Mouse (Mus musculus) hindbrain, embryonic 15.5 days (tissue): Measurements from ENCODE around the gene Ttn. TPM values are rescaled to one million over a fixed set of nuclear protein-coding genes. Genes with fewer than 3 reads are reported as not detected.

Source experiments
- ATAC-seq: fragments of 200-750 bp; cut with Nextera tagmentation; 2 replicates; pipeline ENCODE4 v1.8.0; 2017; ENCODE audit warnings: low read depth, moderate number of reproducible peaks, moderate TSS enrichment; ENCODE audit not compliant: low FRiP score
- H3K27ac ChIP-seq: fragments of 300-500 bp; sonication (generic); replicated peaks from 2 replicates; pipeline ENCODE4 v1.5.1; 2015; ENCODE audit warnings: mild to moderate bottlenecking, inconsistent platforms
- H3K27me3 ChIP-seq: fragments of 300-500 bp; sonication (generic); 2 replicates; pipeline ENCODE4 v1.6.1; 2015; ENCODE audit warnings: control low read depth, inconsistent platforms
- H3K36me3 ChIP-seq: fragments of 300-500 bp; sonication (generic); 2 replicates; pipeline ENCODE4 v1.6.1; 2015; ENCODE audit warnings: control low read depth, inconsistent platforms
- H3K4me1 ChIP-seq: fragments of 300-500 bp; sonication (generic); replicated peaks from 2 replicates; pipeline ENCODE4 v1.6.1; 2015; ENCODE audit warnings: control low read depth, inconsistent platforms
- H3K4me2 ChIP-seq: fragments of 300-500 bp; sonication (generic); 2 replicates; pipeline ENCODE4 v1.6.1; 2015; ENCODE audit warnings: moderate library complexity, mild to moderate bottlenecking, inconsistent platforms
- H3K4me3 ChIP-seq: fragments of 300-500 bp; sonication (generic); 2 replicates; pipeline ENCODE4 v1.5.1; 2015; ENCODE audit warnings: mild to moderate bottlenecking, inconsistent platforms
- H3K9ac ChIP-seq: fragments of 300-500 bp; sonication (generic); 2 replicates; pipeline ENCODE4 v1.6.1; 2015; ENCODE audit warnings: inconsistent platforms
- H3K9me3 ChIP-seq: fragments of 300-500 bp; sonication (generic); 2 replicates; pipeline ENCODE4 v1.6.1; 2016; ENCODE audit warnings: control low read depth, inconsistent platforms
- WGBS: fragments of 180-500 bp; shearing (Covaris S2); methylation state at CpG from one replicate; pipeline ENCODE4 v1.1.7; 2015; 5-methylcytosine and 5-hydroxymethylcytosine counted together
- polyA plus RNA-seq: library from polyadenylated mRNA; unstranded; fragments of >200 nt; fragmentation: Nextera tagmentation; extraction: Ambion mirVana; gene quantifications from 2 replicates; pipeline ENCODE4 v1.2.1, GENCODE M21; 2015

Ttn gene
- polyA plus RNA-seq, 1 experiment from 2014 or later: 0.30 TPM

DNA sequence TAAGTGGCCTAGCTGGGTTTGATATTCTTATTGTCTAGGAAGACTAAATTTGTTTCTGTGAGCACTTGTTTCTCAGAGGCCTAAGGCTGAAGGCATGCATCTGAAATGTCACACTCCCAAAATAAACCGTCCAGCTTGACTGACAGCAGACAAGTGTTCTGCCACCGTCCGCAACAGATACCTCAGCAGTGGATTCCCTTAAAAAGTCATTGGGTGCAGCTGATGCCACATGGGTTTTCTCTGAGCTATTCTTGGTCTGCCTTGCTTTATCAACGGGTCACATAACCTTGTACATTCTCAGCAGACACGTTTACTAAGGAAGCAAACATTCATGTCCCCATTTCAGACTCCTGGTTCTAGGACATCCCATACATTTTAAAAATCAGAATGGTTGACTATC is 630 bp downstream of the Ttn start:
- H3K4me1 ChIP-seq: no peaks in the 10 kb centered on the region
- no peaks in the 10 kb centered on the region for H3K27me3 ChIP-seq
- no peak overlapping the region for H3K4me2 ChIP-seq
- 76% methylated on average over 5 of the region's 5 CpGs for WGBS
- H3K9me3 ChIP-seq: no peaks in the 10 kb centered on the region
- H3K36me3 ChIP-seq: no peaks in the 10 kb centered on the region
- H3K9ac ChIP-seq: no peak overlapping the region
- H3K4me3 ChIP-seq: no peak overlapping the region
- H3K27ac ChIP-seq: no peak overlapping the region
- ATAC-seq: no peak

DNA sequence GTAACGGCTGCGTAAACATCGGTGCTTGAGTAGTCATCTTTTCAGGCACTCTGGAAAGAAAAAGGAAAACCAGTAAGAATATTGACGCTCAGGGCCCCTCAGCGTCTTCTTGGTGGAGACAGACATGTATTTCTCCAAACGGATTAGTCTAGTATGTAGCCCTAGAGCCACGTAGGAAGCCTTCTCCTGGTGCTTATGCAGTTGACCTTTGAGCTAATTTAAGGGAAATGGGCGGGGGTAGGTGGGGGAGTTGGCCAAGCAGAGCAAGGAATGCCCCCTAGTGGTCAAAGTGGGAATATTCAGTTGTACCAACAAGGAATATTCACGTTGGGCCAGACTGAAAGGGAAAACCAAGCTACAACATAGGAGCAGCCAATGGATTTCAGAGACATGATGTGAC is 2.2 kb downstream of the Ttn start:
- H3K27ac ChIP-seq: no peak overlapping the region
- no peaks in the 10 kb centered on the region for H3K9me3 ChIP-seq
- no peak for ATAC-seq
- H3K36me3 ChIP-seq: no peaks in the 10 kb centered on the region
- H3K9ac ChIP-seq: no peak overlapping the region
- no peaks in the 10 kb centered on the region for H3K4me1 ChIP-seq
- no peak overlapping the region for H3K4me3 ChIP-seq
- H3K27me3 ChIP-seq: no peaks in the 10 kb centered on the region
- H3K4me2 ChIP-seq: no peak overlapping the region
- 53% methylated on average over 9 of the region's 9 CpGs for WGBS

GRCm38 (mm10) chr2:76977650-76978049 is 4.7 kb downstream of the Ttn start:
- ATAC-seq: no peak
- WGBS: 70% methylated on average over 6 of the region's 6 CpGs

DNA sequence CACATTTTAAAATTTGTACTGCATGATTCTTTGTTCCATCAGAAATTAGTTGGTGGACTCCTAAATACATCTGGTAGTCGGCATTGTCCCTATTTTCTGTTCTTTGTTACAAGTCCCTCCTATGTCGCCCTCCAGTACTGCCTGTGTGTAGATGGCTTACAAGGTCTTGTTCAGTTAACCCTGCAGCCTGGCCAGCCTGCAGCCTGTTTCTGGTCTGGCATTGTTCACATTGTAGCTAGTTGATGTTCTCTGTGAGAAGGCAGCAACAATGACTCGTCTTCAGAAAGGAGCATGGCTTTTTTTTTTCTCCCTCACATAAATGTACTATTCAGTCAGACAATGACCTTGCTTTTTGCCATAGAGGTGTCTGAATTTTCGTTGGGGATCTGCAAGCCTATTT is 10.3 kb downstream of the Ttn start:
- H3K4me2 ChIP-seq: no peak overlapping the region
- no peak overlapping the region for H3K4me3 ChIP-seq
- H3K27ac ChIP-seq: no peak overlapping the region
- no peaks in the 10 kb centered on the region; the same call in 1 of the 2 replicates for H3K4me1 ChIP-seq
- no peaks in the 10 kb centered on the region for H3K9me3 ChIP-seq
- 0 out of 2 replicates have a peak, but pooled peaks cover 2% of the 10 kb centered on the region for H3K27me3 ChIP-seq
- no peak for ATAC-seq
- no peaks in the 10 kb centered on the region for H3K36me3 ChIP-seq
- H3K9ac ChIP-seq: no peak overlapping the region
- WGBS: 50% methylated on average over 4 of the region's 4 CpGs

More at GRCm38 (mm10) chr2:76977650-76978049, 4.7 kb downstream of the Ttn start:
- H3K27ac ChIP-seq: no peak overlapping the region
- no peak overlapping the region for H3K4me2 ChIP-seq
- H3K36me3 ChIP-seq: no peaks in the 10 kb centered on the region
- H3K27me3 ChIP-seq: no peaks in the 10 kb centered on the region
- H3K4me3 ChIP-seq: no peak overlapping the region
- H3K9ac ChIP-seq: no peak overlapping the region
- H3K9me3 ChIP-seq: no peaks in the 10 kb centered on the region
- H3K4me1 ChIP-seq: no peaks in the 10 kb centered on the region

DNA sequence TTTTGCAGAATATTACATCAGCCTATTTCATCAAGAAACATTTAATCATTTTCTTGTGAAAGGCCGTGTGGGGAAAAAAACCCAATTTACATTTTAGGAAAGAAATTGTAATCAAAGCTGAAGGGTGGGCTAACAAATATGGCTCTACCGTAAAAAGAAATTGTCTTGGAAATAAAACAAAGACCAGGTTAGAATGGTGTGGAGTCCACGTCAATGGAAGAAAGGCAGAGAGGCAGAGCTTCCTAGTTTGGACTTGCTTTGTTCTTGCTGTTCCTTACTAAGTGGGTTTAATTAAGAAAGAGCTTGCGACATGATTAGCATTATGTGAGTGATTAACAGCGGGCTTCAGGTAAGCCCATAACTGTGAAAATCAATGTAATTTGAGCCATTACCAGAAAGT is 11.3 kb downstream of the Ttn start:
- H3K4me2 ChIP-seq: peak overlapping the region; percentile 5; the same call in 1 of the 2 replicates

GRCm38 (mm10) chr2:76970669-76971068 is 11.7 kb downstream of the Ttn start:
- H3K27ac ChIP-seq: no peak overlapping the region
- 0 out of 2 replicates have a peak, but pooled peaks cover 2% of the 10 kb centered on the region for H3K27me3 ChIP-seq
- H3K4me3 ChIP-seq: no peak overlapping the region
- no peaks in the 10 kb centered on the region; the same call in 1 of the 2 replicates for H3K4me1 ChIP-seq
- H3K36me3 ChIP-seq: no peaks in the 10 kb centered on the region
- peak overlapping the region; percentile 5; the same call in 1 of the 2 replicates for H3K4me2 ChIP-seq
- H3K9ac ChIP-seq: no peak overlapping the region
- no peaks in the 10 kb centered on the region for H3K9me3 ChIP-seq
- WGBS: 18% methylated on average over 4 of the region's 4 CpGs
- peak; percentile 73; the same call in 1 of the 2 replicates for ATAC-seq

More for the DNA sequence above, 11.3 kb downstream of the Ttn start:
- H3K27ac ChIP-seq: peak overlapping the region; percentile 29; the same call in 1 of the 2 replicates
- ATAC-seq: peak; percentile 39; the same call in 1 of the 2 replicates
- H3K4me1 ChIP-seq: no peaks in the 10 kb centered on the region; the same call in 1 of the 2 replicates
- H3K9me3 ChIP-seq: no peaks in the 10 kb centered on the region
- no peaks in the 10 kb centered on the region for H3K36me3 ChIP-seq
- H3K27me3 ChIP-seq: 0 out of 2 replicates have a peak, but pooled peaks cover 2% of the 10 kb centered on the region
- no peak overlapping the region for H3K9ac ChIP-seq
- H3K4me3 ChIP-seq: no peak overlapping the region
- WGBS: 47% methylated on average over 5 of the region's 5 CpGs

DNA sequence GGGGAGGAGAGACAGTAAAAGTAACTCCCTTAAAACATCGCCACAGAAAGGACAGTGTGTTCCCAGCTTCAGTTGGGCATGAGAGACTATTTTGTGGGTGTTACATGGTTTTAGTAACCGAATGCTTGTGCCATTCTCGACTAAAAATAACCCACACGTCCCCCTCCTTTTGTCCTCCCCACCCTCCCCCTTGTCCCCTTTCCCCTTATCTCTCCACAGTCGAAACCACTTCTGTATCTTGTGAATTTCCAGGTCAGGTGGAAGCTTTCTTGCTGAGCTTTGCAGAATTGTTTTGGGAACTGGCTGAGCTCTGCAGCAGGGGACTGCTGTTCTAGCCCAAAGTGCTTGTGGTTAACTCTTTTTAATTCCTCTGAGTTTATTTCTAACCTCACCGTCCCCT is 12.1 kb downstream of the Ttn start:
- H3K9ac ChIP-seq: no peak overlapping the region
- no peak overlapping the region for H3K27ac ChIP-seq
- H3K4me1 ChIP-seq: no peaks in the 10 kb centered on the region; the same call in 1 of the 2 replicates
- no peaks in the 10 kb centered on the region for H3K36me3 ChIP-seq
- no peak overlapping the region for H3K4me2 ChIP-seq
- no peak for ATAC-seq
- WGBS: 69% methylated on average over 6 of the region's 6 CpGs
- H3K4me3 ChIP-seq: no peak overlapping the region
- 0 out of 2 replicates have a peak, but pooled peaks cover 2% of the 10 kb centered on the region for H3K27me3 ChIP-seq
- H3K9me3 ChIP-seq: no peaks in the 10 kb centered on the region

- no peak for ATAC-seq
- H3K27me3 ChIP-seq: 0 out of 2 replicates have a peak, but pooled peaks cover 2% of the 10 kb centered on the region
- 83% methylated on average over 21 of the region's 21 CpGs for WGBS
Observed at GRCm38 (mm10) chr2:76969637-76970036, 12.7 kb downstream of the Ttn start.

GRCm38 (mm10) chr2:76968919-76969318 is 13.4 kb downstream of the Ttn start:
- 31% methylated on average over 8 of the region's 8 CpGs for WGBS
- H3K4me1 ChIP-seq: no peaks in the 10 kb centered on the region; the same call in 1 of the 2 replicates
- H3K27me3 ChIP-seq: 0 out of 2 replicates have a peak, but pooled peaks cover 2% of the 10 kb centered on the region
- H3K9ac ChIP-seq: no peak overlapping the region
- H3K36me3 ChIP-seq: no peaks in the 10 kb centered on the region
- H3K4me2 ChIP-seq: no peak overlapping the region
- no peak overlapping the region for H3K27ac ChIP-seq
- no peaks in the 10 kb centered on the region for H3K9me3 ChIP-seq
- ATAC-seq: peak; percentile 79; the same call in 1 of the 2 replicates
- no peak overlapping the region for H3K4me3 ChIP-seq

More at GRCm38 (mm10) chr2:76969637-76970036, 12.7 kb downstream of the Ttn start:
- Histone ChIP-seq H3K4me3 (no peak overlapping the region), H3K27ac (no peak overlapping the region), H3K36me3 (no peaks in the 10 kb centered on the region), H3K9ac (no peak overlapping the region), H3K9me3 (no peaks in the 10 kb centered on the region), H3K4me2 (no peak overlapping the region), H3K4me1 (no peaks in the 10 kb centered on the region; the same call in 1 of the 2 replicates)

- no peaks in the 10 kb centered on the region for H3K36me3 ChIP-seq
- no peak for ATAC-seq
- H3K9ac ChIP-seq: no peak overlapping the region
- H3K4me1 ChIP-seq: no peaks in the 10 kb centered on the region; the same call in 1 of the 2 replicates
- no peak overlapping the region for H3K4me3 ChIP-seq
- H3K27ac ChIP-seq: no peak overlapping the region
- H3K4me2 ChIP-seq: no peak overlapping the region
- 91% methylated on average over 6 of the region's 6 CpGs for WGBS
- no peaks in the 10 kb centered on the region for H3K9me3 ChIP-seq
- H3K27me3 ChIP-seq: 0 out of 2 replicates have a peak, but pooled peaks cover 2% of the 10 kb centered on the region
Observed at GRCm38 (mm10) chr2:76966582-76966981, 15.8 kb downstream of the Ttn start.

DNA sequence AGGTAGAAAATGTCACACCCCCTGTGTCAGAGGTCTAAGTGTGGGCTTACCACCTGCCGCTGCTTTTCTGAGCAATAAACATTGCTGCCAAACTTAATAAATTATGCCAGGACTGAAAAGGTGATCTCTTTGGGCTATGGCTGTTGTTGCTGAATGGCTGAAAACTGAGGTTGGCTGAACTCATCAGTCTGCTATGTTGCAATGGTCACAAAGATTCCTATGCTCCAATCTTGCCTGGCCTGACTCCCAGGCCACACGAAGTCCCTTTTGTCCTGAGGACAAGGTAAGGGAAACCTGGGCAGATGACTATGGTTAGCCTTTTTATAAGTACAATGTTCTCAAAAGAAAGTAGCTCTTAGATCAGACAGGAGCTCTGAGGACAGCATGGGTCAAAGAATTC is 16.3 kb downstream of the Ttn start:
- 88% methylated on average over 2 of the region's 2 CpGs for WGBS
- Histone ChIP-seq H3K4me2 (no peak overlapping the region), H3K36me3 (no peaks in the 10 kb centered on the region), H3K27me3 (0 out of 2 replicates have a peak, but pooled peaks cover 2% of the 10 kb centered on the region), H3K9me3 (no peaks in the 10 kb centered on the region), H3K27ac (no peak overlapping the region), H3K9ac (no peak overlapping the region), H3K4me1 (no peaks in the 10 kb centered on the region; the same call in 1 of the 2 replicates), H3K4me3 (no peak overlapping the region)
- ATAC-seq: no peak

DNA sequence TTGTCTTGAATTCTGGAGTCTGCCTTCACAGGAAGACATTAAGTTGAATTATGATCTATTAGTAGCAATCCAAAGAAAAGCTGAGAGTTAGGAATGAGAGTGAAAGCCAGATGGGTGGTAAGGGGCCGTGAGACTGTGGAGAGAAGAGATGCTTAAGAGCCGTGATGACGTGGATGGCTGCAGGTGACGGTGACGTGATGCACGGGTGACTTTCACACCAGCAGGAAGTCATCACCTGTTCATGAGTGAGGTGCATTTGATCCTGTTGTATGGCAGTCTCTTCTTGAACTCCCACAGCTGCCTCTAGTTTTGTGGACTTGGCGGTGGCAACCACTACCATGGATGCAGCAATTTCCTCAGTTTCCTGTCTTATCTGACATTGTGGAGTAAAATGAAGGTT is 16.8 kb downstream of the Ttn start:
- no peak overlapping the region for H3K27ac ChIP-seq
- H3K4me1 ChIP-seq: no peaks in the 10 kb centered on the region; the same call in 1 of the 2 replicates
- H3K36me3 ChIP-seq: no peaks in the 10 kb centered on the region
- WGBS: 93% methylated on average over 7 of the region's 7 CpGs
- no peaks in the 10 kb centered on the region for H3K9me3 ChIP-seq
- H3K9ac ChIP-seq: no peak overlapping the region
- no peak overlapping the region for H3K4me2 ChIP-seq
- no peak for ATAC-seq
- 0 out of 2 replicates have a peak, but pooled peaks cover 2% of the 10 kb centered on the region for H3K27me3 ChIP-seq
- no peak overlapping the region for H3K4me3 ChIP-seq
